Mouse (Mus musculus) MEL (cell line): ENCODE measurements around the gene Taok2. TPM values are rescaled to one million over a fixed set of nuclear protein-coding genes. Genes with fewer than 3 reads are reported as not detected.

Experiments
- DNase-seq: peaks from one replicate; pipeline ENCODE4 v3.0.0; 2011; ENCODE audit warnings: low read depth, low spot score
- H3K27ac ChIP-seq: 2 replicates; pipeline ENCODE4 v1.5.1; 2012; ENCODE audit warnings: low read depth, mild to moderate bottlenecking, control low read depth, low read length, moderate library complexity; ENCODE audit not compliant: control insufficient read depth
- H3K27me3 ChIP-seq, 2 experiments: fragments of 150-350 bp in 1 of 2; sonication (generic) in 1 of 2; 2 replicates each; pipeline ENCODE4 v1.6.1; 2012; ENCODE audit warnings: low read length in 2 of 2, mild to moderate bottlenecking in 2 of 2, improper control_type of control experiment in 1 of 2, moderate library complexity in 1 of 2; ENCODE audit not compliant: insufficient read depth in 2 of 2, control insufficient read depth in 1 of 2
- H3K36me3 ChIP-seq, 2 experiments: 2 replicates each; pipeline ENCODE4 v1.6.1; 2012 to 2014; ENCODE audit warnings: low read length in 2 of 2, improper control_type of control experiment in 1 of 2, inconsistent platforms in 1 of 2, mild to moderate bottlenecking in 1 of 2; ENCODE audit not compliant: insufficient read depth in 2 of 2, control insufficient read depth in 1 of 2
- H3K4me1 ChIP-seq, 2 experiments: fragments of 150-350 bp in 1 of 2; sonication (generic) in 1 of 2; 2 replicates each; pipeline ENCODE4 v1.6.1; 2012; ENCODE audit warnings: low read length in 2 of 2, improper control_type of control experiment in 1 of 2, mild to moderate bottlenecking in 1 of 2; ENCODE audit not compliant: insufficient read depth in 2 of 2, control insufficient read depth in 1 of 2
- H3K4me3 ChIP-seq, 2 experiments: fragments of 150-350 bp in 1 of 2; sonication (generic) in 1 of 2; 2 replicates each; pipeline ENCODE4 v1.5.1; 2012; ENCODE audit warnings: low read depth in 2 of 2, low read length in 2 of 2, mild to moderate bottlenecking in 2 of 2, moderate library complexity in 2 of 2, control low read depth in 1 of 2, improper control_type of control experiment in 1 of 2; ENCODE audit not compliant: control insufficient read depth in 1 of 2, insufficient read depth in 1 of 2
- H3K79me2 ChIP-seq: 2 replicates; pipeline ENCODE4 v1.6.1; 2012; ENCODE audit warnings: mild to moderate bottlenecking, low read length, moderate library complexity; ENCODE audit not compliant: control insufficient read depth, poor library complexity, insufficient read depth
- H3K9ac ChIP-seq: 2 replicates; pipeline ENCODE4 v1.6.1; 2012; ENCODE audit warnings: low read depth, mild to moderate bottlenecking, control low read depth, low read length, moderate library complexity; ENCODE audit not compliant: control insufficient read depth, poor library complexity, severe bottlenecking
- H3K9me3 ChIP-seq: fragments of 150-350 bp; sonication (generic); replicated peaks from 2 replicates; pipeline ENCODE4 v1.6.1; 2012; ENCODE audit warnings: mild to moderate bottlenecking, low read length, improper control_type of control experiment, moderate library complexity; ENCODE audit not compliant: insufficient read depth
- CHD1 ChIP-seq: IDR thresholded peaks from 2 replicates; pipeline ENCODE4 v1.6.1; 2012; ENCODE audit warnings: low read depth, mild to moderate bottlenecking, inconsistent platforms, low read length, improper control_type of control experiment
- CHD2 ChIP-seq: IDR thresholded peaks from 2 replicates; pipeline ENCODE4 v1.6.1; 2011; ENCODE audit warnings: low read length, improper control_type of control experiment
- CTCF ChIP-seq, 3 experiments: IDR thresholded peaks in 2 of 3; conservative IDR thresholded peaks in 1 of 3; 2 replicates each; pipeline ENCODE4 v1.5.1; 2011 to 2012; ENCODE audit warnings: low read length in 3 of 3, low read depth in 2 of 3, mild to moderate bottlenecking in 2 of 3, improper control_type of control experiment in 1 of 3, inconsistent platforms in 1 of 3, mixed read lengths in 1 of 3, moderate library complexity in 1 of 3; ENCODE audit not compliant: control insufficient read depth in 1 of 3, insufficient read depth in 1 of 3, poor library complexity in 1 of 3, severe bottlenecking in 1 of 3
- E2F4 ChIP-seq: IDR thresholded peaks from 2 replicates; pipeline ENCODE4 v1.6.1; 2011; ENCODE audit warnings: low read depth, low read length, improper control_type of control experiment, borderline replicate concordance
- ELF1 ChIP-seq: IDR thresholded peaks from 2 replicates; pipeline ENCODE4 v1.6.1; 2014; ENCODE audit warnings: low read depth, mild to moderate bottlenecking, inconsistent platforms, low read length, improper control_type of control experiment, moderate library complexity
- EP300 ChIP-seq, 2 experiments: IDR thresholded peaks; 2 replicates each; pipeline ENCODE4 v1.6.1; 2011; ENCODE audit warnings: improper control_type of control experiment in 2 of 2, low read length in 2 of 2, low read depth in 1 of 2, mild to moderate bottlenecking in 1 of 2
- ETS1 ChIP-seq: IDR thresholded peaks from 2 replicates; pipeline ENCODE4 v1.6.1; 2012; ENCODE audit warnings: low read depth, mild to moderate bottlenecking, inconsistent platforms, low read length, improper control_type of control experiment, moderate library complexity
- GATA1 ChIP-seq: IDR thresholded peaks from 2 replicates; pipeline ENCODE4 v1.6.1; 2011; ENCODE audit warnings: low read depth, low read length, improper control_type of control experiment
- MAX ChIP-seq: IDR thresholded peaks from 2 replicates; pipeline ENCODE4 v1.6.1; 2011; ENCODE audit warnings: low read length, improper control_type of control experiment
- MAZ ChIP-seq: IDR thresholded peaks from 2 replicates; pipeline ENCODE4 v1.6.1; 2012; ENCODE audit warnings: low read depth, mild to moderate bottlenecking, inconsistent platforms, low read length, improper control_type of control experiment
- MYB ChIP-seq: IDR thresholded peaks from 2 replicates; pipeline ENCODE4 v1.6.1; 2011; ENCODE audit warnings: mild to moderate bottlenecking, low read depth, low read length, improper control_type of control experiment
- MYC ChIP-seq: IDR thresholded peaks from 2 replicates; pipeline ENCODE4 v1.6.1; 2011; ENCODE audit warnings: low read depth, mild to moderate bottlenecking, low read length, improper control_type of control experiment, moderate library complexity
- NELFE ChIP-seq: IDR thresholded peaks from 2 replicates; pipeline ENCODE4 v1.6.1; 2011; ENCODE audit warnings: low read depth, low read length, improper control_type of control experiment
- POLR2A ChIP-seq, 2 experiments: IDR thresholded peaks; 2 replicates each; pipeline ENCODE4 v1.6.1; 2011 to 2012; ENCODE audit warnings: low read length in 2 of 2, mild to moderate bottlenecking in 2 of 2, control low read depth in 1 of 2, improper control_type of control experiment in 1 of 2, low read depth in 1 of 2, moderate library complexity in 1 of 2; ENCODE audit not compliant: control insufficient read depth in 1 of 2, insufficient read depth in 1 of 2, poor library complexity in 1 of 2
- POLR2AphosphoS2 ChIP-seq: IDR thresholded peaks from 2 replicates; pipeline ENCODE4 v1.6.1; 2011; ENCODE audit warnings: low read length, improper control_type of control experiment
- POLR2AphosphoS5 ChIP-seq: IDR thresholded peaks from 2 replicates; pipeline ENCODE4 v1.6.1; 2012; ENCODE audit warnings: low read depth, borderline replicate concordance, mild to moderate bottlenecking, inconsistent platforms, low read length, moderate library complexity, mixed read lengths
- TAL1 ChIP-seq: IDR thresholded peaks from 2 replicates; pipeline ENCODE4 v1.6.1; 2012; ENCODE audit warnings: mild to moderate bottlenecking, inconsistent platforms, low read length, moderate library complexity, mixed read lengths
- TCF12 ChIP-seq: IDR thresholded peaks from 2 replicates; pipeline ENCODE4 v1.6.1; 2014; ENCODE audit warnings: low read depth, mild to moderate bottlenecking, inconsistent platforms, low read length, improper control_type of control experiment, moderate library complexity
- ZC3H11A ChIP-seq: IDR thresholded peaks from 2 replicates; pipeline ENCODE4 v1.6.1; 2012; ENCODE audit warnings: low read depth, mild to moderate bottlenecking, inconsistent platforms, low read length, improper control_type of control experiment
- ZMIZ1 ChIP-seq: IDR thresholded peaks from 2 replicates; pipeline ENCODE4 v1.6.1; 2012; ENCODE audit warnings: low read depth, mild to moderate bottlenecking, inconsistent platforms, low read length, improper control_type of control experiment, moderate library complexity
- polyA plus RNA-seq, 2 experiments: library from polyadenylated mRNA; stranded (reverse) in 1 of 2; unstranded in 1 of 2; fragments of >175 nt in 1 of 2; fragments of >200 nt in 1 of 2; gene quantifications; 2 replicates each; pipeline versions ENCODE4 v1.2.1 to v1.2.4; 2012; ENCODE audit warnings: low replicate concordance in 2 of 2, low read depth in 1 of 2; ENCODE audit not compliant: insufficient read length in 2 of 2, insufficient read depth in 1 of 2, missing spikeins in 1 of 2
- total RNA-seq: library from RNA; depleted of rRNA; stranded (reverse); fragments of 300-350 nt; gene quantifications from 2 replicates; pipeline ENCODE4 v1.2.3, GENCODE M21; 2012

Gene Taok2
- total and polyA plus RNA-seq, 3 experiments, result 29.0 to 52.3 (median 34.2) TPM

DNA sequence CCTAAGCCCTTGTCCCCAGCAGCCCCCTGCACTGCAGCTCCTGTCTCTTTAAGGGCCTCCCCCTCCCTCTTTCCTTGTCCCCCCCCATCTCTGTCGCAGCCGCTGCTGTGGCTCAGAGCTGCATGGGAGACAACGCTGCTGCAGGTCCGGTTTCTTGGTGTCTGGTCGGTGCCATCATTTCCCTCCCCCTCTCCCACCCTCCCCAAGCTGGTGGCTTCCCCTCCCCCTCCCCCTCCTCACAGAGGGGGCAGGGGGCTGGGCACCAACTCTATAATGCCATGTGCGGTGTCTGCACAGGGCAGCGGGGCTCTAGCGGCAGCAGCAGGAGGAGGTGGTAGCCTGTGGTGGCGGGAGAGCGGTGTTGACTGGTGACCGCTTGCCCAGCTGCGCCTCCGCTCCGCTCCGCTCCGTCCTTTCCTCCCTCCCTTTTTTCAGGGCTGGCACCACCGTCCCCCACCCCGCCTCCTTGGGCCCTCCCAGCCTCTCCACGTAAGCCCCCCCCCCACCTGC is 61.2 kb downstream of the Taok2 start:
- H3K4me3 ChIP-seq, result no peak overlapping the region
- H3K79me2 ChIP-seq, result no peaks in the 10 kb centered on the region
- H3K4me1 ChIP-seq, result peaks cover 2 to 8% of the 10 kb centered on the region in 2 experiments; a peak in 2 of 4 replicates
- no peaks in the 10 kb centered on the region for H3K27me3 ChIP-seq
- H3K9ac ChIP-seq, result no peak overlapping the region
- no peaks in the 10 kb centered on the region for H3K36me3 ChIP-seq
- H3K27ac ChIP-seq, result no peak overlapping the region
- no peak for TF ChIP-seq ZC3H11A
- no peaks in the 10 kb centered on the region for H3K9me3 ChIP-seq
- no peak for DNase-seq

DNA sequence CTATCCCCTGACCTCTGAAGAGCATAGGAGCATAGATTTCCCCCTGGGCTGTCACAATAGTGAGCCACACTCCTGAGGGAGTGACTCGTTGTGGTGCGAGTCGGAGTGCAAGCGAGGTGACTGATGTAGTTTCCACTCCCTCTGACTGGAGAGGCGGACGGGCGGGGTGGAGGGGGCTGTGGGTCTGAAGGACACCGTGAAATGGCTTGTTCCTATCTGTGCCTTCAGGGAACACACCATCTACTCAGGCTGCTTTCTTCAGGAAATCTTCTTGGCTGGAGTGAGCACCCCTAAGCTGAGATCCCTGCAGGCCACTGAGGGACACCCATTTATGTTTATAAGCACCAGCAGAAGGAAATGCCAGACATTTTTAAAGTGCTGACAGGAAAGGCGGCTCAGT is 61.8 kb downstream of the Taok2 start:
- no peaks in the 10 kb centered on the region for H3K9me3 ChIP-seq
- H3K79me2 ChIP-seq, result no peaks in the 10 kb centered on the region
- no peak overlapping the region for H3K27ac ChIP-seq
- H3K9ac ChIP-seq, result no peak overlapping the region
- H3K36me3 ChIP-seq, result no peaks in the 10 kb centered on the region
- no peak for DNase-seq
- H3K4me3 ChIP-seq, result no peak overlapping the region
- H3K27me3 ChIP-seq, result no peaks in the 10 kb centered on the region
- H3K4me1 ChIP-seq, result peaks cover 2 to 8% of the 10 kb centered on the region in 2 experiments; a peak in 2 of 4 replicates
- TF ChIP-seq ETS1 (no peak), CHD1 (no peak), ZMIZ1 (no peak), GATA1 (no peak), ELF1 (no peak), MAX (no peak), TCF12 (no peak), POLR2AphosphoS5 (no peak), E2F4 (no peak), TAL1 (no peak), CTCF (IDR thresholded peaks at IDR 0.05 in 2 of 3, conservative IDR thresholded peaks at IDR 0.05 in 1 of 3; ENCODE audit: control insufficient read depth in 1 of 3, insufficient read depth in 1 of 3, low read depth in 2 of 3, low read length in 3 of 3, poor library complexity in 1 of 3, severe bottlenecking in 1 of 3) (no peak), EP300 (IDR thresholded peaks at IDR 0.05; ENCODE audit: low read depth in 1 of 2, low read length in 2 of 2) (no peak), CHD2 (no peak), MAZ (no peak), MYC (no peak), NELFE (no peak), POLR2AphosphoS2 (no peak), POLR2A (IDR thresholded peaks at IDR 0.05; ENCODE audit: control insufficient read depth in 1 of 2, insufficient read depth in 1 of 2, low read depth in 1 of 2, low read length in 2 of 2, poor library complexity in 1 of 2) (no peak), MYB (no peak)
